8 mouse cellular contexts compared by ENCODE assay signal in the genomic region with DNA sequence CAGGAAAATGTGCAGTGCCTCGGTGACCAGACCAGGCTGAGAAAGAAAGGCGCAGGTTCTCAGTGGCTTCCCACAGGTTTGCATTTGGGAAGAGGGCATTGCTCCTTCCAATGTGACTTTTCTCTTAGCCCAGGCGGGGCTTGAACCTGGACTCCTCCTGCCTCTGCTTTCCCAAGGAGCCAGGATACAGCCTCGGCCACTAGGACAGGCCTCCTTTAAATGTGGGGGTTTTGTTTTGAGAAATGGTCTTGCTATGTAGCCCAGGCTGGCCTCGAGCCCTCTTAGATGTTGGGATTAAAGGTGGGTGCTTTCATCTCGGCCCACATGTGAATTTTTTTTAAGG. TPM values are rescaled to one million over a fixed set of nuclear protein-coding genes. Genes with fewer than 3 reads are reported as not detected.
DNase-seq lines count a peak whose midpoint lies in the region; ATAC-seq and TF ChIP-seq lines count a peak whose summit lies in the region.

No protein-coding gene starts in this region.

- no peak for TF ChIP-seq CTCF in left cerebral cortex, adult 2 months (IDR thresholded peaks at IDR 0.05)

- H3K79me2 ChIP-seq in myocyte (ENCODE audit: control insufficient read depth, insufficient read depth) = peaks cover 43% of the 10 kb centered on the region

- peak overlapping the region; percentile 91 for H3K27ac ChIP-seq in left cerebral cortex, adult 2 months
- H3K27ac ChIP-seq in embryonic facial prominence, embryonic 13.5 days = peak overlapping the region; percentile 95
- peak overlapping the region; percentile 88 for H3K27ac ChIP-seq in intestine, embryonic 14.5 days (ENCODE audit: low read depth)

- peaks cover 13% of the 10 kb centered on the region for H3K4me1 ChIP-seq in embryonic facial prominence, embryonic 13.5 days
- peaks cover 12% of the 10 kb centered on the region for H3K4me1 ChIP-seq in intestine, embryonic 14.5 days (replicated peaks; ENCODE audit: control insufficient read depth, insufficient read depth, low read length)

- intact Hi-C loops in left cerebral cortex, adult 2 months (cut with DNase I) = loop anchor here (10.0 kb wide), 1 partner anchor 448 kb away; a partner anchor contains a TSS
- intact Hi-C loops in left cerebral cortex, postnatal 25 days (cut with DNase I) = no loop called here

- peaks cover 22% of the 10 kb centered on the region for H3K36me3 ChIP-seq in embryonic facial prominence, embryonic 13.5 days
- H3K36me3 ChIP-seq in intestine, embryonic 14.5 days (ENCODE audit: control insufficient read depth, insufficient read depth, low read length) = peaks cover 28% of the 10 kb centered on the region
- H3K36me3 ChIP-seq in myocyte (ENCODE audit: control insufficient read depth, insufficient read depth) = peaks cover 12% of the 10 kb centered on the region

- H3K9ac ChIP-seq in embryonic facial prominence, embryonic 13.5 days = peak overlapping the region; percentile 87
- H3K9ac ChIP-seq in intestine, embryonic 14.5 days (ENCODE audit: low read length) = peak overlapping the region; percentile 87

- WGBS in embryonic facial prominence, embryonic 13.5 days = 8% methylated on average over 6 of the region's 6 CpGs
- 4% methylated on average over 6 of the region's 6 CpGs for WGBS in intestine, embryonic 14.5 days

- TF ChIP-seq POLR2A in myocyte (IDR thresholded peaks at IDR 0.05; ENCODE audit: insufficient read length, low read depth) = no peak

- H3K4me2 ChIP-seq in embryonic facial prominence, embryonic 13.5 days = peak overlapping the region; percentile 74
- peak overlapping the region; percentile 64 for H3K4me2 ChIP-seq in intestine, embryonic 14.5 days (ENCODE audit: low read length)
- H3K4me2 ChIP-seq in myocyte (ENCODE audit: low read depth) = peak overlapping the region; percentile 86

- DNase-seq in left cerebral cortex, adult 2 months (ENCODE audit: extremely low spot score in 1 of 2, low spot score in 2 of 2) = no peak
- DNase-seq in left cerebral cortex, postnatal 25 days (ENCODE audit: low spot score in 2 of 2) = no peak
- DNase-seq in intestine, embryonic 14.5 days (ENCODE audit: low spot score) = no peak
- no peak for DNase-seq in thymus, postnatal 10 days (ENCODE audit: low spot score in 2 of 2)
- DNase-seq in thymus, adult 18-20 months = no peak
- no peak for DNase-seq in urinary bladder, postnatal 4 days (ENCODE audit: low spot score in 2 of 2)

- H3K9me3 ChIP-seq in embryonic facial prominence, embryonic 13.5 days = no peaks in the 10 kb centered on the region
- no peaks in the 10 kb centered on the region for H3K9me3 ChIP-seq in intestine, embryonic 14.5 days (ENCODE audit: control insufficient read depth, low read length)

- H3ac ChIP-seq in myocyte (ENCODE audit: control insufficient read depth, insufficient read length) = peak overlapping the region; percentile 71

- H3K27me3 ChIP-seq in embryonic facial prominence, embryonic 13.5 days = no peaks in the 10 kb centered on the region
- no peaks in the 10 kb centered on the region for H3K27me3 ChIP-seq in intestine, embryonic 14.5 days (replicated peaks; ENCODE audit: control insufficient read depth, insufficient read depth, low read length)
- H3K27me3 ChIP-seq in myocyte (ENCODE audit: control insufficient read depth, insufficient read depth, insufficient read length) = no peaks in the 10 kb centered on the region

- no peak for ATAC-seq in embryonic facial prominence, embryonic 13.5 days (ENCODE audit: insufficient number of reproducible peaks, insufficient read depth, low FRiP score, low TSS enrichment, low read depth)
- ATAC-seq in intestine, embryonic 14.5 days (replicated peaks; ENCODE audit: low FRiP score, low TSS enrichment, low read depth) = peak; percentile 25

- H3K4me3 ChIP-seq in left cerebral cortex, adult 2 months = peak overlapping the region; percentile 77
- H3K4me3 ChIP-seq in embryonic facial prominence, embryonic 13.5 days = peak overlapping the region; percentile 68
- peak overlapping the region; percentile 89 for H3K4me3 ChIP-seq in intestine, embryonic 14.5 days (ENCODE audit: low read depth, low read length)
- peak overlapping the region; percentile 82 for H3K4me3 ChIP-seq in myocyte

TF ChIP-seq in myocyte, 11 proteins besides CTCF, POLR2A, EP300 and RAD21:
- no peak for TF ChIP-seq REST (IDR thresholded peaks at IDR 0.05; ENCODE audit: insufficient read depth, insufficient read length)
- no peak for TF ChIP-seq TCF12 (IDR thresholded peaks at IDR 0.05; ENCODE audit: insufficient read depth, poor library complexity, severe bottlenecking)
- TF ChIP-seq CEBPB (IDR thresholded peaks at IDR 0.05; ENCODE audit: insufficient read depth, poor library complexity, severe bottlenecking) = no peak
- TF ChIP-seq USF1 (IDR thresholded peaks at IDR 0.05; ENCODE audit: low read depth) = no peak
- TF ChIP-seq MYOG (IDR thresholded peaks at IDR 0.05; ENCODE audit: control insufficient read depth in 1 of 3, insufficient read depth in 1 of 3, insufficient read length in 2 of 3, low read depth in 2 of 3) = no peak
- TF ChIP-seq SRF (IDR thresholded peaks at IDR 0.05; ENCODE audit: control insufficient read depth, insufficient read length, low read depth) = no peak
- TF ChIP-seq MYOD1 (IDR thresholded peaks at IDR 0.05; ENCODE audit: control insufficient read depth in 1 of 3, insufficient read length in 2 of 3, low read depth in 2 of 3) = no peak
- TF ChIP-seq E2F4 (IDR thresholded peaks at IDR 0.05; ENCODE audit: insufficient read depth) = no peak
- TF ChIP-seq TCF3 (IDR thresholded peaks at IDR 0.05; ENCODE audit: insufficient read length, low read depth) = no peak
- TF ChIP-seq POLR2AphosphoS2 (IDR thresholded peaks at IDR 0.05; ENCODE audit: insufficient read length, low read depth) = no peak
- no peak for TF ChIP-seq MAX (IDR thresholded peaks at IDR 0.05; ENCODE audit: low read depth)

RNA-seq across cellular contexts. Expression of a gene that starts 0.5 kb away (rescaled TPM):
- total RNA-seq in left cerebral cortex, adult 2 months (2021) = 10 to 100 TPM; 18.9 to 22.0 TPM
- total RNA-seq in left cerebral cortex, postnatal 25 days (2021) = 10 to 100 TPM; 20.0 to 20.2 TPM
- polyA plus RNA-seq in embryonic facial prominence, embryonic 13.5 days (2015; fragmentation: Nextera tagmentation; extraction: Ambion mirVana) = 60.1 and 65.1 TPM in 2 replicates
- polyA plus RNA-seq in intestine, embryonic 14.5 days (2014; fragmentation: Nextera tagmentation; extraction: Ambion mirVana) = 74.8 and 76.4 TPM in 2 replicates
- 22.8 TPM for polyA plus RNA-seq in myocyte (2012; fragmentation: generic; extraction: Trizol)

RNA-seq across cellular contexts. Expression of a gene that starts 0.7 kb away (rescaled TPM):
- total RNA-seq in left cerebral cortex, adult 2 months (2021) = 1 to 10 TPM; 5.7 to 8.1 TPM
- total RNA-seq in left cerebral cortex, postnatal 25 days (2021) = 1 to 10 TPM; 5.0 to 6.3 TPM
- 36.3 and 37.0 TPM in 2 replicates for polyA plus RNA-seq in embryonic facial prominence, embryonic 13.5 days (2015; fragmentation: Nextera tagmentation; extraction: Ambion mirVana)
- 36.0 and 37.4 TPM in 2 replicates for polyA plus RNA-seq in intestine, embryonic 14.5 days (2014; fragmentation: Nextera tagmentation; extraction: Ambion mirVana)
- polyA plus RNA-seq in myocyte (2012; fragmentation: generic; extraction: Trizol) = 260 TPM

RNA-seq across cellular contexts. Expression of a gene that starts 22.6 kb away (rescaled TPM):
- 10 to 100 TPM; 49.3 to 54.3 TPM for total RNA-seq in left cerebral cortex, adult 2 months (2021)
- total RNA-seq in left cerebral cortex, postnatal 25 days (2021) = 10 to 100 TPM; 52.3 to 56.5 TPM
- polyA plus RNA-seq in embryonic facial prominence, embryonic 13.5 days (2015; fragmentation: Nextera tagmentation; extraction: Ambion mirVana) = 115 and 121 TPM in 2 replicates
- polyA plus RNA-seq in intestine, embryonic 14.5 days (2014; fragmentation: Nextera tagmentation; extraction: Ambion mirVana) = 144 and 155 TPM in 2 replicates
- 104 TPM for polyA plus RNA-seq in myocyte (2012; fragmentation: generic; extraction: Trizol)
